Comparison of ENCODE assay signal across 10 mouse cellular contexts in the genomic region with DNA sequence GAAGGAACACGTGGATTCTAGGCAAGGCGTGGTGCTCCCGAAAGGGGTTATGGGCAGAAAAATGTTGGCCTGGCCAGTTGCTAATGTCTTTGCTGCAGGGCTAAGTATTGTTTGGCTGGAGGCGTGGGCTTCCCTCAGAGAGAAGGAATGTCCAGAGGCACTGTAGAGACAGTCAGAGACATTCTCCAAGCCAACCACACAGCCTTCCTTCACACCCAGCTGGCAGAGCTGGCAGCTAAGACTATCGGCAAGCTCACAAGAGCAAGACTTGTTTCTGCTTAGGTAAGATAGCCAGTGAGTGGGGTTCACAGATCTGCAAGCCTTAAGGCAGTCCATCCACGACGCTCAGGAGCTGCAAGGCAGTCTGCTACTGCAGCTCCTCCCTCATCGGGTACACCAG. TPM values are rescaled to one million over a fixed set of nuclear protein-coding genes. Genes with fewer than 3 reads are reported as not detected.
DNase-seq lines count a peak whose midpoint lies in the region; ATAC-seq and TF ChIP-seq lines count a peak whose summit lies in the region.
"Had no signal": no experiment of that assay in that cellular context is flagged by ENCODE, and none has a peak within 500 bp of the region (broad histone marks: within the 10 kb centered on the region; RNA-seq: fewer than 3 reads in every experiment).

No protein-coding gene starts in this region.

- WGBS in heart, embryonic 11.5 days (ENCODE audit: insufficient replicate concordance) = 72% methylated on average over 8 of the region's 8 CpGs
- WGBS in liver, embryonic 11.5 days = 70% methylated on average over 8 of the region's 8 CpGs
- WGBS in forebrain, embryonic 14.5 days = 81% methylated on average over 8 of the region's 8 CpGs

- H3K27ac ChIP-seq in heart, embryonic 11.5 days (ENCODE audit: low read depth, low read length) = peak overlapping the region; percentile 41; the same call in 1 of the 2 replicates
- peak overlapping the region; percentile 7; the same call in 1 of the 2 replicates for H3K27ac ChIP-seq in testis, adult 2 months (ENCODE audit: control insufficient read depth, insufficient read depth, low read depth, low read length)
- peak overlapping the region; percentile 78 for H3K27ac ChIP-seq in liver, embryonic 11.5 days (ENCODE audit: low read depth, low read length)
- no peak overlapping the region for H3K27ac ChIP-seq in forebrain, embryonic 14.5 days (ENCODE audit: low read depth, low read length)
- H3K27ac ChIP-seq: intestine, embryonic 15.5 days had no signal

- no peak for TF ChIP-seq CTCF in testis, adult 2 months (IDR thresholded peaks at IDR 0.05; ENCODE audit: control insufficient read depth, insufficient read depth, insufficient replicate concordance, low read depth, low read length)

- H3K4me2 ChIP-seq in heart, embryonic 11.5 days = no peak overlapping the region
- peak overlapping the region; percentile 16 for H3K4me2 ChIP-seq in liver, embryonic 11.5 days
- H3K4me2 ChIP-seq in forebrain, embryonic 14.5 days (ENCODE audit: low read length) = no peak overlapping the region
- H3K4me2 ChIP-seq: intestine, embryonic 15.5 days had no signal

- DNase-seq in heart, adult 18-20 months = no peak
- DNase-seq in testis, postnatal 10 days (ENCODE audit: low spot score) = no peak
- no peak for DNase-seq in liver, embryonic 11.5 days (ENCODE audit: low spot score)
- no peak for DNase-seq in layer of hippocampus, adult 9-10 months (ENCODE audit: low spot score)
- no peak for DNase-seq in cerebellum, postnatal 25 days
- no peak for DNase-seq in forebrain, embryonic 14.5 days (ENCODE audit: low spot score)

- no peaks in the 10 kb centered on the region for H3K9me3 ChIP-seq in heart, embryonic 11.5 days (replicated peaks; ENCODE audit: control insufficient read depth, low read length)
- no peaks in the 10 kb centered on the region for H3K9me3 ChIP-seq in liver, embryonic 11.5 days (ENCODE audit: control insufficient read depth, low read length)
- no peaks in the 10 kb centered on the region for H3K9me3 ChIP-seq in forebrain, embryonic 14.5 days (replicated peaks; ENCODE audit: control insufficient read depth, low read length)
- H3K9me3 ChIP-seq: intestine, embryonic 15.5 days had no signal

- no peaks in the 10 kb centered on the region for H3K36me3 ChIP-seq in heart, embryonic 11.5 days (ENCODE audit: control insufficient read depth, insufficient read depth, low read length)
- no peaks in the 10 kb centered on the region for H3K36me3 ChIP-seq in testis, adult 2 months (ENCODE audit: control insufficient read depth, insufficient read depth, low read length)
- H3K36me3 ChIP-seq in liver, embryonic 11.5 days (ENCODE audit: control insufficient read depth, insufficient read depth, low read length) = 0 out of 2 replicates have a peak, but pooled peaks cover 3% of the 10 kb centered on the region
- H3K36me3 ChIP-seq in forebrain, embryonic 14.5 days (ENCODE audit: control insufficient read depth, insufficient read depth, low read length) = peaks cover 10% of the 10 kb centered on the region
- H3K36me3 ChIP-seq: intestine, embryonic 15.5 days had no signal

- ATAC-seq in heart, embryonic 11.5 days (replicated peaks; ENCODE audit: insufficient number of reproducible peaks, low FRiP score, low TSS enrichment) = no peak
- peak; percentile 76 for ATAC-seq in liver, embryonic 11.5 days (replicated peaks; ENCODE audit: low FRiP score)
- no peak for ATAC-seq in forebrain, embryonic 14.5 days
- ATAC-seq: intestine, embryonic 15.5 days had no signal

- no peak overlapping the region for H3K4me3 ChIP-seq in heart, embryonic 11.5 days (ENCODE audit: low read depth, low read length)
- no peak overlapping the region for H3K4me3 ChIP-seq in testis, adult 2 months (ENCODE audit: control insufficient read depth, low read depth, low read length)
- no peak overlapping the region for H3K4me3 ChIP-seq in liver, embryonic 11.5 days (ENCODE audit: low read depth, low read length)
- H3K4me3 ChIP-seq in forebrain, embryonic 14.5 days (ENCODE audit: low read depth, low read length) = no peak overlapping the region
- H3K4me3 ChIP-seq: intestine, embryonic 15.5 days had no signal

- H3K27me3 ChIP-seq in heart, embryonic 11.5 days (ENCODE audit: control insufficient read depth, insufficient read depth, low read length) = no peaks in the 10 kb centered on the region
- no peaks in the 10 kb centered on the region for H3K27me3 ChIP-seq in testis, adult 2 months (ENCODE audit: control insufficient read depth, insufficient read depth, low read length)
- no peaks in the 10 kb centered on the region for H3K27me3 ChIP-seq in liver, embryonic 11.5 days (replicated peaks; ENCODE audit: control insufficient read depth, insufficient read depth, low read length)
- no peaks in the 10 kb centered on the region for H3K27me3 ChIP-seq in forebrain, embryonic 14.5 days (replicated peaks; ENCODE audit: control insufficient read depth, insufficient read depth, low read length)
- H3K27me3 ChIP-seq: intestine, embryonic 15.5 days had no signal

- no peak overlapping the region for H3K9ac ChIP-seq in heart, embryonic 11.5 days (ENCODE audit: low read depth, low read length)
- no peak overlapping the region for H3K9ac ChIP-seq in liver, embryonic 11.5 days (ENCODE audit: low read depth, low read length)
- H3K9ac ChIP-seq in forebrain, embryonic 14.5 days (ENCODE audit: low read length) = no peak overlapping the region
- H3K9ac ChIP-seq: intestine, embryonic 15.5 days had no signal

- TF ChIP-seq POLR2A in testis, adult 2 months (IDR thresholded peaks at IDR 0.05; ENCODE audit: control insufficient read depth, low read depth, low read length) = 0 out of 2 replicates have a peak, but pooled peaks have one; percentile 14

- H3K4me1 ChIP-seq in heart, embryonic 11.5 days (ENCODE audit: control insufficient read depth, insufficient read depth, low read length) = peaks cover 68% of the 10 kb centered on the region
- H3K4me1 ChIP-seq in testis, adult 2 months (ENCODE audit: control insufficient read depth, insufficient read depth, low read length) = no peaks in the 10 kb centered on the region; the same call in none of the 2 replicates
- H3K4me1 ChIP-seq in liver, embryonic 11.5 days (replicated peaks; ENCODE audit: control insufficient read depth, insufficient read depth, low read length) = peaks cover 77% of the 10 kb centered on the region
- peaks cover 12% of the 10 kb centered on the region for H3K4me1 ChIP-seq in forebrain, embryonic 14.5 days (ENCODE audit: control insufficient read depth, insufficient read depth, low read length)

RNA-seq across cellular contexts. Expression of a gene that starts 16.4 kb away (rescaled TPM):
- polyA plus RNA-seq in heart, embryonic 11.5 days (2014; fragmentation: Nextera tagmentation; extraction: Ambion mirVana) = 18.2 and 35.8 TPM in 2 replicates
- total RNA-seq in heart, adult 18-20 months (2021) = 10 to 100 TPM; 13.5 to 13.6 TPM
- 4.1 and 5.0 TPM in 2 replicates for polyA plus RNA-seq in testis, adult 2 months (2012; rRNA removed)
- polyA plus RNA-seq in liver, embryonic 11.5 days (2014; fragmentation: Nextera tagmentation; extraction: Ambion mirVana) = 16.2 and 17.8 TPM in 2 replicates
- 16.0 and 16.6 TPM in 2 replicates for polyA plus RNA-seq in forebrain, embryonic 14.5 days (2014; fragmentation: Nextera tagmentation; extraction: Ambion mirVana)

RNA-seq across cellular contexts. Expression of a gene that starts 26.2 kb away (rescaled TPM):
- not detected in 2 replicates for polyA plus RNA-seq in heart, embryonic 11.5 days (2014; fragmentation: Nextera tagmentation; extraction: Ambion mirVana)
- total RNA-seq in heart, adult 18-20 months (2021) = not detected
- polyA plus RNA-seq in testis, adult 2 months (2012; rRNA removed) = 0.06 and 0.40 TPM in 2 replicates
- polyA plus RNA-seq in liver, embryonic 11.5 days (2014; fragmentation: Nextera tagmentation; extraction: Ambion mirVana) = 0.23 TPM in 1 of 2 replicates, not detected in the other
- not detected in 2 replicates for polyA plus RNA-seq in forebrain, embryonic 14.5 days (2014; fragmentation: Nextera tagmentation; extraction: Ambion mirVana)
- polyA plus RNA-seq: limb, embryonic 11.5 days had no signal
